Mouse (Mus musculus): ENCODE data around the gene Supt4a. TPM values are rescaled to one million over a fixed set of nuclear protein-coding genes. Genes with fewer than 3 reads are reported as not detected.
A peak's percentile ranks its signal among the peaks of the same experiment; 100 is the strongest.

The Supt4a gene
- polyA plus RNA-seq, 1 experiment from 2014 or later, result 111 TPM

DNA sequence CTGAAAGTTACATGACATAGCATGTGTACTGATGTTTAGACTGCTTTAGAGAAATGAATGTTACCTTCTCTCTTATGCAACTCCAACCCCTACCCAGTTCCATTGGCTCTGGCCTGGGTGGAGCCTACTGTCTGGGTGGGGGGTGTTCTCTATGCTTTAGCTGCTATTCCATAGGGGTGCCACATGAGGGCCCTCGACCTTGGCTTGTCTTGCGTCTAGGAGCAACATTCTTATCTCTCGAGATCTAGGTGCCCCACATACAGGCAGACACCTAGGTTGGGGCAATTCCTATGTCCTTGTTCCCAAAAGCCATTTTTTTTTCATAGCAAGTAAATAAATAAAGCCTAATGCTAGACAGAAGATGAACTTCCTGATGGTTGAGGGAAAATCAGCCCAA lies 22.3 kb downstream of the Supt4a start:
- ATAC-seq, result no peak
- Histone ChIP-seq H3K27me3 (replicated peaks; ENCODE audit: control insufficient read depth, insufficient read depth, low read length) (peaks cover 50% of the 10 kb centered on the region), H3K9ac (ENCODE audit: low read depth, low read length) (no peak overlapping the region), H3K27ac (ENCODE audit: low read length) (no peak overlapping the region), H3K9me3 (ENCODE audit: control insufficient read depth, low read length) (no peaks in the 10 kb centered on the region), H3K4me2 (ENCODE audit: low read depth, low read length) (no peak overlapping the region), H3K36me3 (ENCODE audit: control insufficient read depth, insufficient read depth, low read length) (no peaks in the 10 kb centered on the region), H3K4me1 (ENCODE audit: control insufficient read depth, insufficient read depth, low read length) (peaks cover 10% of the 10 kb centered on the region), H3K4me3 (ENCODE audit: low read length) (no peak overlapping the region)
- WGBS, result 4% methylated on average over 3 of the region's 3 CpGs

GRCm38 (mm10) chr11:87760301-87761081 lies 23.1 kb downstream of the Supt4a start, which contains the start of gene Tspoap1:
Gene Tspoap1, plus strand, starts transcription at chr11:87760541.
- H3K27me3 ChIP-seq (replicated peaks; ENCODE audit: control insufficient read depth, insufficient read depth, low read length), result peaks cover 56% of the 10 kb centered on the region
- ATAC-seq, result no peak
- no peaks in the 10 kb centered on the region for H3K36me3 ChIP-seq (ENCODE audit: control insufficient read depth, insufficient read depth, low read length)
- no peaks in the 10 kb centered on the region for H3K9me3 ChIP-seq (ENCODE audit: control insufficient read depth, low read length)
- no peak within 1 kb of the TSS for H3K4me2 ChIP-seq (ENCODE audit: low read depth, low read length)
- H3K4me3 ChIP-seq (ENCODE audit: low read length), result no peak within 1 kb of the TSS
- H3K27ac ChIP-seq (ENCODE audit: low read length), result no peak within 1 kb of the TSS
- H3K4me1 ChIP-seq (ENCODE audit: control insufficient read depth, insufficient read depth, low read length), result peaks cover 11% of the 10 kb centered on the region
- peak within 1 kb of the TSS; percentile 15; the same call in 1 of the 2 replicates for H3K9ac ChIP-seq (ENCODE audit: low read depth, low read length)
- 8% methylated on average over 23 of the region's 23 CpGs for WGBS

- Histone ChIP-seq H3K9me3 (ENCODE audit: control insufficient read depth, low read length) (no peaks in the 10 kb centered on the region), H3K27me3 (replicated peaks; ENCODE audit: control insufficient read depth, insufficient read depth, low read length) (peaks cover 56% of the 10 kb centered on the region), H3K9ac (ENCODE audit: low read depth, low read length) (no peak overlapping the region), H3K4me1 (ENCODE audit: control insufficient read depth, insufficient read depth, low read length) (peaks cover 11% of the 10 kb centered on the region), H3K4me3 (ENCODE audit: low read length) (no peak overlapping the region), H3K4me2 (ENCODE audit: low read depth, low read length) (no peak overlapping the region), H3K36me3 (ENCODE audit: control insufficient read depth, insufficient read depth, low read length) (no peaks in the 10 kb centered on the region), H3K27ac (ENCODE audit: low read length) (no peak overlapping the region)
- no peak for ATAC-seq
- WGBS, result 63% methylated on average over 11 of the region's 11 CpGs
These were observed 23.9 kb downstream of the Supt4a start for GRCm38 (mm10) chr11:87761181-87761721.

- H3K4me3 ChIP-seq (ENCODE audit: low read length), result no peak overlapping the region
- WGBS, result 77% methylated on average over 14 of the region's 14 CpGs
- peaks cover 11% of the 10 kb centered on the region for H3K4me1 ChIP-seq (ENCODE audit: control insufficient read depth, insufficient read depth, low read length)
- H3K36me3 ChIP-seq (ENCODE audit: control insufficient read depth, insufficient read depth, low read length), result no peaks in the 10 kb centered on the region
- no peak overlapping the region for H3K27ac ChIP-seq (ENCODE audit: low read length)
- no peak overlapping the region for H3K9ac ChIP-seq (ENCODE audit: low read depth, low read length)
- peaks cover 56% of the 10 kb centered on the region for H3K27me3 ChIP-seq (replicated peaks; ENCODE audit: control insufficient read depth, insufficient read depth, low read length)
- H3K9me3 ChIP-seq (ENCODE audit: control insufficient read depth, low read length), result no peaks in the 10 kb centered on the region
- no peak for ATAC-seq
- no peak overlapping the region for H3K4me2 ChIP-seq (ENCODE audit: low read depth, low read length)
These were observed 24.7 kb downstream of the Supt4a start for GRCm38 (mm10) chr11:87761806-87762701.

GRCm38 (mm10) chr11:87762702-87763385 lies 25.5 kb downstream of the Supt4a start:
- Histone ChIP-seq H3K9ac (ENCODE audit: low read depth, low read length) (no peak overlapping the region), H3K27me3 (replicated peaks; ENCODE audit: control insufficient read depth, insufficient read depth, low read length) (peaks cover 56% of the 10 kb centered on the region), H3K9me3 (ENCODE audit: control insufficient read depth, low read length) (no peaks in the 10 kb centered on the region), H3K4me3 (ENCODE audit: low read length) (no peak overlapping the region), H3K36me3 (ENCODE audit: control insufficient read depth, insufficient read depth, low read length) (no peaks in the 10 kb centered on the region), H3K27ac (ENCODE audit: low read length) (no peak overlapping the region), H3K4me1 (ENCODE audit: control insufficient read depth, insufficient read depth, low read length) (peaks cover 11% of the 10 kb centered on the region), H3K4me2 (ENCODE audit: low read depth, low read length) (no peak overlapping the region)
- ATAC-seq, result no peak
- 49% methylated on average over 12 of the region's 12 CpGs for WGBS

DNA sequence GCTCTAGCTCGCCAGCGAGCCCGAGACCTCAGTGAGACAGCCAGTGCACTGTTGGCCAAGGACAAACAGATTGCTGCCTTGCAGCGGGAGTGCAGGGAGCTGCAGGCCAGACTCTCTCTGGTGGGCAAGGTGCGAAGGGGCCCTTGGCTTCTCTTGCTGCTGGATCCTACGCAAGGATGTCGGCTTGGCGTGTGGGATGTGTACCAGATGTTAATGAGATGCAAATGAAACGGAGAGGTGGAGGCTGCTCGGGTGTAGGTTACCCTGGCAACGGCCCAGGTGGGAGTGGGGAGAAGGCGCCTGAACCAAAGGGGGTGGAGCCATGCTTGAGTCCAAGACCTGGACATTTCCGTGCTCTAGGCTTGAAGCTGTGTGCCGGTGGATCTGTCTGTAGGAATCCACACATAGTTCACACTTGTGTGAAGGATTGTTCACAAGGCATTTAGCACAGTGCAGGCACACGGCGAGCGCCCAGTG lies 26.2 kb downstream of the Supt4a start:
- H3K4me1 ChIP-seq (ENCODE audit: control insufficient read depth, insufficient read depth, low read length), result peaks cover 11% of the 10 kb centered on the region
- H3K36me3 ChIP-seq (ENCODE audit: control insufficient read depth, insufficient read depth, low read length), result no peaks in the 10 kb centered on the region
- peaks cover 56% of the 10 kb centered on the region for H3K27me3 ChIP-seq (replicated peaks; ENCODE audit: control insufficient read depth, insufficient read depth, low read length)
- 2% methylated on average over 17 of the region's 17 CpGs for WGBS
- peak overlapping the region; percentile 92 for H3K4me2 ChIP-seq (ENCODE audit: low read depth, low read length)
- peak overlapping the region; percentile 60 for H3K4me3 ChIP-seq (ENCODE audit: low read length)
- peak; percentile 64 for ATAC-seq
- no peak overlapping the region for H3K27ac ChIP-seq (ENCODE audit: low read length)
- peak overlapping the region; percentile 69 for H3K9ac ChIP-seq (ENCODE audit: low read depth, low read length)
- H3K9me3 ChIP-seq (ENCODE audit: control insufficient read depth, low read length), result no peaks in the 10 kb centered on the region

GRCm38 (mm10) chr11:87763988-87764876 lies 26.9 kb downstream of the Supt4a start:
- no peaks in the 10 kb centered on the region for H3K36me3 ChIP-seq (ENCODE audit: control insufficient read depth, insufficient read depth, low read length)
- H3K4me3 ChIP-seq (ENCODE audit: low read length), result peak overlapping the region; percentile 60
- H3K27me3 ChIP-seq (replicated peaks; ENCODE audit: control insufficient read depth, insufficient read depth, low read length), result peaks cover 56% of the 10 kb centered on the region
- no peaks in the 10 kb centered on the region for H3K9me3 ChIP-seq (ENCODE audit: control insufficient read depth, low read length)
- H3K4me1 ChIP-seq (ENCODE audit: control insufficient read depth, insufficient read depth, low read length), result peaks cover 11% of the 10 kb centered on the region
- peak overlapping the region; percentile 69 for H3K9ac ChIP-seq (ENCODE audit: low read depth, low read length)
- 2% methylated on average over 65 of the region's 65 CpGs for WGBS
- ATAC-seq, result peak; percentile 56
- no peak overlapping the region for H3K27ac ChIP-seq (ENCODE audit: low read length)
- H3K4me2 ChIP-seq (ENCODE audit: low read depth, low read length), result peak overlapping the region; percentile 92

GRCm38 (mm10) chr11:87768745-87769144 lies 31.4 kb downstream of the Supt4a start:
- Histone ChIP-seq H3K4me3 (ENCODE audit: low read length) (no peak overlapping the region), H3K9me3 (ENCODE audit: control insufficient read depth, low read length) (no peaks in the 10 kb centered on the region)

More at GRCm38 (mm10) chr11:87768745-87769144, 31.4 kb downstream of the Supt4a start:
- no peak overlapping the region for H3K4me2 ChIP-seq (ENCODE audit: low read depth, low read length)
- 81% methylated on average over 4 of the region's 4 CpGs for WGBS
- H3K27ac ChIP-seq (ENCODE audit: low read length), result no peak overlapping the region
- H3K27me3 ChIP-seq (replicated peaks; ENCODE audit: control insufficient read depth, insufficient read depth, low read length), result peaks cover 15% of the 10 kb centered on the region
- ATAC-seq, result no peak
- peaks cover 9% of the 10 kb centered on the region for H3K4me1 ChIP-seq (ENCODE audit: control insufficient read depth, insufficient read depth, low read length)
- H3K36me3 ChIP-seq (ENCODE audit: control insufficient read depth, insufficient read depth, low read length), result no peaks in the 10 kb centered on the region
- H3K9ac ChIP-seq (ENCODE audit: low read depth, low read length), result no peak overlapping the region
